Mouse (Mus musculus): Measurements from ENCODE around the gene Foxo4.

Foxo4 gene

GRCm38 (mm10) chrX:101253952-101254729 is at the start of gene Foxo4:
Foxo4 (plus strand) TSS chrX:101254528.
- peak; percentile 70 to 77 for DNase-seq (ENCODE audit: low spot score in 2 of 2)

- DNase-seq (ENCODE audit: low spot score in 2 of 2) = peak; percentile 55 to 67
Observed at GRCm38 (mm10) chrX:101221834-101222795, 32.2 kb upstream of the Foxo4 start, which contains the start of gene Snx12. Snx12 (minus strand) TSS chrX:101222563.

GRCm38 (mm10) chrX:101222796-101223162 is 31.5 kb upstream of the Foxo4 start:
- no peak for DNase-seq (ENCODE audit: low spot score in 2 of 2)

GRCm38 (mm10) chrX:101245011-101245410 is 9.3 kb upstream of the Foxo4 start:
- DNase-seq (ENCODE audit: low spot score in 2 of 2) = no peak

DNA sequence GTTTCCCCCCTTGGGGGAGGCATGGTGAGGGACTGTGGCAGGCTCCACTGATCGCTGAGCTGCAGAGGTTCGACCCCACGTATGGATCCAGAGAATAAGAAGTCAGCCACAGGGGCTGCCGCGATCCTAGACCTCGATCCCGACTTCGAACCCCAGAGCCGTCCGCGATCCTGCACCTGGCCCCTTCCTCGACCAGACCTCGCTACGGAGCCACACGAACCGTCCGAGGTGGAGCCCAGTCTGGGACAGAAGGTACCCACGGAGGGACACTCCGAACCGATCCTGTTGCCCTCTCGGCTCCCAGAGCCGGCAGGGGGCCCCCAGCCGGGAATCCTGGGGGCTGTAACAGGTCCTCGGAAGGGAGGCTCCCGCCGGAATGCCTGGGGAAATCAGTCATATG is 412 bp downstream of the Foxo4 start:
- no peak for DNase-seq (ENCODE audit: low spot score in 2 of 2)

GRCm38 (mm10) chrX:101256603-101257002 is 2.3 kb downstream of the Foxo4 start:
- peak in 1 of 2 experiments; percentile 28 for DNase-seq (ENCODE audit: low spot score in 2 of 2)

GRCm38 (mm10) chrX:101260441-101261325 is 6.4 kb downstream of the Foxo4 start:
- DNase-seq (ENCODE audit: low spot score in 2 of 2) = no peak

GRCm38 (mm10) chrX:101263892-101264291 is 9.6 kb downstream of the Foxo4 start, which contains the start of gene Gm614:
Gm614 (minus strand) TSS chrX:101263992.
- DNase-seq (ENCODE audit: low spot score in 2 of 2) = no peak

- DNase-seq (ENCODE audit: low spot score in 2 of 2) = no peak
Observed at GRCm38 (mm10) chrX:101266631-101267030, 12.3 kb downstream of the Foxo4 start.

DNA sequence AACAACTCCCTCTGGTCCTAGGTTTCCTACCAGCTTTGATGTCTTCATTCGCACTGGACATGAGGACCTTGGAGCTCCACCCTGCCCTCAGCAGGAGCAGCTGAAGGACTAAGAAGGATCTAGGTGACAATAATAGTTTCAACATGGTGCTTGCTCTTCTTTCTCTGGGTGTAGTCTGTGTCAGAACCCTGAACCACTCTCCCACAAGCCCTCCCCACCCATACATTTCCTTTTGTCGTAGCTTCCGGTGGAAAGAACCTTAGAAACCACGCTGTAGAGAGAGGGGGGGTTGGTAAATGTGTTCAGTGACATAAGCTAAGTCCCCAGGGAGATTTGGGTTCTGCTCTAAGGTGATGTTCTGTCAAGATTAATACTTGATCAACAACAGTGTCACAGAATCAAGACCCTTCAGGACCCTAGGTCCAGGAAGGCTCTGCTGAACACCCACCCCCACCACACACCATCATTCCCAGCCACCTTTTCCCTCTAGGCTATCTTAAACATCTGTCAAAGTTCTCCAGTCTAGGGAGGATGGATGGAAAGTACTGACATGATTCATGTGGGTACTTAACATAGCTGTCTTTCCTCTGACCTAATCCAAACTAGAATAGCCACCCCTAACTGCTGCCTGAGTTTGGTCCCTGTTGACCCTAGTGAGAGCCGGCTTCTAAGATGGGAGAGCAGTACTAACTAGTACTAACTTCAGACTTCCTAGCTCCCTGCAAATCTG is 13.9 kb downstream of the Foxo4 start, which contains the start of gene Il2rg:
Il2rg (minus strand) TSS at position 231 of the 730 bp plus-strand sequence.
- no peak for DNase-seq (ENCODE audit: low spot score in 2 of 2)

- no peak for DNase-seq (ENCODE audit: low spot score in 2 of 2)
Observed at GRCm38 (mm10) chrX:101268755-101269124, 14.4 kb downstream of the Foxo4 start, which contains the start of gene Gm20489. Gm20489 (minus strand) TSS chrX:101269023.

DNA sequence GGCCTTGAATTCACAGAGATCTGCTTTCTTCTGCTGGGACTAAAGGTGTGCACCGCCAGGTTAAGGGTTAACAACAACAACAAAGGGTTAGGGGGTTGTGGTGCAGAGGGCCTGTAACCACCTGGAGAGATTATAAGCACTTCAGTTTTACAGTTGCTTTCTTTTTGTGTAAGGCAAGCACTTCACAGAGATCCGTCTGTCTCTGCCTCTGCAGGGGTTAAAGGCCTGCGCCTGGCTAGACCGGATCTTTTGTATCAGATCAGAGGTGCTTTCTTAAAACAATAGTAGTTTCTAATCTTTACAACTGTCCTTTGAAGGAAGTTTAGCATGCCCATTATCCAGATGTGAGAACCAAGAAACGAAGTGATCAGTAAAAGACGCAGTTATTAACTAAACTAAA is 19.1 kb downstream of the Foxo4 start:
- DNase-seq (ENCODE audit: low spot score in 2 of 2) = no peak

DNA sequence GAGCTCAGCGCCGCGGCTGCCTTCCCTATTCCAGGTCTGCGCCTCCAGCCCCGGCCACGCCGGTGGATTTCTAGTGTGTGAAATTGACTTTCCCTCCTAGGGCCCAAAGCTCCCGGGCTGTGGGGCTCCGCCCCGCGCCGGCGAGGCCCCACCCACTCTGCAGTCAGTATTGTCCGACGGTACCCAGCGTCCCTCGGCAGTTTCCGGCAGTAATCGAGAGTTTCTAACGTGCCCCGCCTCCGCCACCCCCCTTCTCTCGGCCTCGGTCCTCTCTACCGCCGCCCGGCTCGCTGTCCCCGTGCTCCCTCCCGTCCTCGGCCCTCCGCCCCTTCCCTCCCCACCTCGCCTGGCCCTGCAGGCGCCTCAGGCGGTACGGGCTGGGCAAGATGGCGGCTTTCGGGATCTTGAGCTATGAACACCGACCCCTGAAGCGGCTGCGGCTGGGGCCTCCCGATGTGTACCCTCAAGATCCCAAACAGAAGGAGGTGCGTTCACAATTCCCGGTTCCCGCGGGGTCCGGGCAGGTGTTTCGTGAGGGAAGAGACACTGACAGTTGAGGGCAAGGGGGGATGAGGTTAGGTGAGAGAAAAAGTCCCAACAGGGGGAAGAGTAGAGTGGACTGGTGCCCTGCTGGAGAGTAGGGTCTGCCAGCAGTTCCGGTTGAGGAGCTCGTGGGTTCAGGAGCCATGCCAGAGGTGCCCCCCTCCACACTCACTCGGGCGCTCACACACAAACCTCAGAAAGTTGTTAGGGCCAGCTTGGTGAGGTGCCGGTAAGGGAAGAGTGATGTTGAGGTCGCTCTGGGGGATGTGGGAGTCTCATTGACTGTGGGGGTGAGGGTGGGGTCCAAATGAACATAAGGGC is 19.8 kb downstream of the Foxo4 start, which contains the start of gene Med12:
Med12 (plus strand) TSS at position 156 of the 864 bp plus-strand sequence.
- peak; percentile 81 to 83 for DNase-seq (ENCODE audit: low spot score in 2 of 2)

GRCm38 (mm10) chrX:101282813-101283212 is 28.5 kb downstream of the Foxo4 start:
- DNase-seq (ENCODE audit: low spot score in 2 of 2) = no peak

GRCm38 (mm10) chrX:101285534-101285933 is 31.2 kb downstream of the Foxo4 start:
- peak; percentile 30 to 65 for DNase-seq (ENCODE audit: low spot score in 2 of 2)

GRCm38 (mm10) chrX:101285953-101286670 is 31.8 kb downstream of the Foxo4 start:
- DNase-seq (ENCODE audit: low spot score in 2 of 2) = no peak

GRCm38 (mm10) chrX:101287543-101287942 is 33.2 kb downstream of the Foxo4 start:
- DNase-seq (ENCODE audit: low spot score in 2 of 2) = no peak

DNA sequence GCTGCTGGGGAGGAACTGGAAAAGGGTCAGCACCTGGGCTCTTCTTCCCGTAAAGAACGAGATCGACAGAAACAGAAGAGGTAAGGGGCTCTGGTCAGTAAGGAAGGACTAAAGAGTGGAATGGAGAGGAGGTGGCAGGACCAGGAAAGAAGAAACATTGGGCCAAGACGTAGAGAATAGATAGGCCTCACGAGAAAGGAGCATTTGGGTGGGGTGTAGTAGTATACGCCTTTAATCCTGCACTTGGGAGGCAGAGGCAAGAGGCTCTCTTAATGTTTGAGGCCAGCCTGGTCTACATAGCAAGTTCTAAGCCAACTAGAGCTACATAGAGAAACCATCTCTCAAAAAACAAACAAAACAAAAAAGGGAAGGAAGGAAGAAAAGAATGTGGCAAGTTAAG is 34.1 kb downstream of the Foxo4 start:
- DNase-seq (ENCODE audit: low spot score in 2 of 2) = no peak

DNA sequence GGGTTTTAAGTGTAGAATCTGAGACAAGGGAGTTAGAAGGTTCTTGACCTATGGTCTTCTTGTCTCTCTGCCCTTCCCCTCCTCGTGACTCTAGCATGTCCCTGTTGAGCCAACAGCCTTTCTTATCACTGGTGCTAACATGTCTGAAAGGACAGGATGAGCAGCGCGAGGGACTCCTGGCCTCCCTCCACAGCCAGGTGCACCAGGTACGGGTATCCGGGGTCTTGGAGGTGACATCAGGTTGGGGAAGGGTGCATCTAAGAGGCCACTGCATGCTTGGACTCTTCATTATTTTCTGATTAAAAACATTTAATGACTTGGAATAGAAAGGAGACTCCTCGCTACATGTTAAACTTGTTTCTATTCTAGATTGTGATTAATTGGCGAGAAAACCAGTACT is 34.7 kb downstream of the Foxo4 start:
- no peak for DNase-seq (ENCODE audit: low spot score in 2 of 2)
